Mouse (Mus musculus) stomach, postnatal 0 days (tissue): Measurements from ENCODE around the gene Pex6.

Experiments
- CTCF ChIP-seq: IDR thresholded peaks from 2 replicates; pipeline ENCODE4 v1.5.1; 2016; ENCODE audit warnings: antibody characterized with exemption, low read depth, mild to moderate bottlenecking, moderate library complexity
- EP300 ChIP-seq: optimal IDR thresholded peaks from 2 replicates; pipeline ENCODE3; 2016; ENCODE audit warnings: antibody characterized with exemption

DNA sequence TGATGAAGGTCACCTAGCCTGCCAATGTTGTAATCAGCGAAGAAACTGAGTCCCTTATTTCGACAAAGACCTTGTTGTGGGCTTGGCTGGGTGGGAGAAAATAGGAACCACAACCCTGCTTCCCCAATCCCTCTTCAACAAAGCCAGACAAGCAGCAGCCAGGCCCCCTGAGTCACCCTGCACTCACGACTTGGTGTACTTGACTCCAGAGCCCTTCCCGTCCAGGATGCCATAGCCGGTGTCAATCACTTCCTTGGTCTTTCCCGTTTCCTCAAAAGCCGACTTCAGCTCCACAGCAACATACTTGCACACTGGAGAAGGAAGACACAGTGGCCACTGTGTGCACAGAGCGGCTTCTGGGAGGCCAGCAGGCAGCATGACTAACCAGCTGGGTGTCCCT is 36.0 kb downstream of the Pex6 start:
- TF ChIP-seq CTCF, result no peak
- TF ChIP-seq EP300, result no peak
